Mouse (Mus musculus): Measurements from ENCODE around the gene Pacs1.
A peak's percentile ranks its signal among the peaks of the same experiment; 100 is the strongest.
"Not testable (repeated sequence)": the region's sequence is repeated elsewhere in the genome, so short reads cannot be mapped to it uniquely, and the experiment has no call there.

The Pacs1 gene

DNA sequence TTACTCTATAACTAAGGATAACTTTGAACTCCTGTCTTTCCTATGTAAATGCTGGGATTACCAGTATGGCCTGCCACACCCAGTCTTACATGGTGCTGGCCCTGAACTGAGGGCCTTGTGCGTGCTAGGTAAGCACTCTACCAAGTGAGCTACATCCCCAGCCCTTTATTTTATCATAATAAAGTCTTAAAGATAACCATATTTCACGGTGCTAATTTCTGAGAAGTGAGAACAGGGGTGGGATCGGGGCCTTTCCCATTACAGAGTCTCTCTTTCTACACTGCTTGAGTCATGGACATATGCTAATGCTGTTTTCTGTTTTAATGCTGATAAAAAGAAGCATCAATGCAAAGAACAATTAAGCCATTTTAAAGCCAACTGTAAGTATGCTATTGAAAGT is 4.0 kb downstream of the Pacs1 start:
- DNase-seq (ENCODE audit: extremely low read depth, low read depth), result peak; percentile 50

DNA sequence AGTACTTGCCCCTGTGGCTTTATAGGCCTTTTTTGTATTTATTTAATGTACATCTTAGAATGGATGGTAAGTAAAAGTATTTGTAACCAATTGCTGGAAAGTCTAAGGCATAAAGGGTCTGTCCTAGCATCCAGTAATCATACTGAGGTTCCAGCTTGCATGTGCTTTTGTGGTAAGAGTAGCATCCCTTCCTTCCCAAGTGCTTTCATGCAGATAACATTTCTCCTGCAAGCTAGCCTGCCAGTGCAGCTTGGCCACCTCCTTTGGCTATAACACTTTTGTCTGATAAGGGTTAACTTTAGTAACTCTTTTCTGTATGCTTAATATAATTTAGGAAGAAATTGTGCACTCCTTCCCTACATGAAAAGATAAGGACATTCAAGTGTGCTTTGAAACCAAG is 4.9 kb downstream of the Pacs1 start:
- DNase-seq (ENCODE audit: extremely low read depth, low read depth), result peak; percentile 81

DNA sequence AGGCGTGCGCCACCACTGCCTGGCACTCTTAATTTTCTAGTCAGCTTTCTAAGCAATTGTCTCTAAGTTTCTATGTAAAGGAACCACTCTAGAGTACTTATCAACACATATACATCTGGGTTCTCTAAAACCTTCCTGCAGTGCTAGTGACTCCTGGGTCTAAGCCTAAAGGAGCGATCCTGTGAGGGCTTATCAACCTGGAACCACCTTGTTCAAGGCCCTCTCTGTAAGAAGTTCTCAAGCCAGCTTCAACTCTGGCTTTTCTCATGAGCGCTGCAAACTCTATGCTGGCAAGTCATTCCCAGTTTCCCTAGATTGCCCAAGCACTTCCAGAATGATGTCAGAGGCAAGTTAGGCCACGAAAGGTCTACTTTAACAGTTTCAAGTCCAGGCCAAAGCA is 5.9 kb downstream of the Pacs1 start:
- DNase-seq (ENCODE audit: extremely low read depth, low read depth), result peak; percentile 94

DNA sequence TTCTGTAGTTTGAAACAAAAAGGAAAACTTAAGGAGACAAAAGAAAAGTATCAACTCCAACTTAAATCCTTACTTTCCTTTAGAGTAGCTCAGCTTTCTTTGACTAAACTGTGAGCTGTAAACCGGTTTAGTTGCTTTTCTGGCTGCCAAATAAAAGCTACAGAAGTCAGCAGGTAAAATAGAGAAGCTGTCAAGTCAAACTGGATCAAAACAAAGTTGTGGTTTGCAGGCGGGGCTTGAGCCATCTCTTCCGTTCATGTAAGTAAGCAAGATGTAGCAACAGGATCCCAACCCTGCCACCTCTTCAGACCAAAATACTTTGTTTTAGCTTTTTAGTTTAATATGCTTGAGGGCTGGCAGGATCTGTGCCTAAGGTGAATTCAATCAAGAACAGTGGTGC is 15.8 kb downstream of the Pacs1 start:
- DNase-seq (ENCODE audit: extremely low read depth, low read depth), result peak; percentile 60

DNA sequence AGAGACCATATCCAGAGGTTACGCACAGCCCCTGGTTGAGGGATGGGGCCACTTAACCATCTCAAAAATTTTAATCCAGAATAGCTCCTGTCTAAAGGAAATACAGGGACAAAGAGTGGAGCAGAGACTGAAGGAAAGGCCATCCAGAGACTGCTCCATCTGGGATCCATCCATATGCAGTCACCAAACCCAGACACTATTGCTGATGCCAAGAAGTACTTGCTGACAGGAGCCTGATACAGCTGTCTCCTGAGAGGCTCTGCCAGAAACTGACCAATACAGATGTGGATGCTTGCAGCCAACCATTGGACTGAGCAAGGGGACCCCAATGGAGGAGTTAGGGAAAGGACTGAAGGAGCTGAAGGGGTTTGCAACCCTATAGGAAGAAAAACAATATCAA is 35.9 kb downstream of the Pacs1 start:
- DNase-seq (ENCODE audit: extremely low read depth, low read depth), result not testable (repeated sequence)

DNA sequence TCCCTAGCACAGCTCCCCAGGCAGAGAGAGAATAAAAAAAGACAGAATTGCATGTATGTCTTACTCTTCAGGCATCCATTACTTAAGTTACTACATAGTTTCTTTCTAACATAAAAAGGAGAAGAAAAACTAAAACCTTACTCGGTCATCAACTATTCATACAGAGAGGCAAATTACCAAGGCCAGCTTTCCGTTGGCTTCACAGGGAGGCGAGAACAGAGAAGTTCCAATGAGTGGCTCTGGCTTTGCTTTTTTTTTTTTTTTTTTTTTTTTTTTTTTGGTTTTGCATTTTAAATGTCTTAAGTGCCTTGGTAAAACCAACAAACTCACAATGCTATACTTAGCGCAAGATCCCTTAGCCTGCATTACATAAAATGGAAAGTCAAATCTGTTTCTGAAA is 40.2 kb downstream of the Pacs1 start:
- no peak for DNase-seq (ENCODE audit: extremely low read depth, low read depth)

DNA sequence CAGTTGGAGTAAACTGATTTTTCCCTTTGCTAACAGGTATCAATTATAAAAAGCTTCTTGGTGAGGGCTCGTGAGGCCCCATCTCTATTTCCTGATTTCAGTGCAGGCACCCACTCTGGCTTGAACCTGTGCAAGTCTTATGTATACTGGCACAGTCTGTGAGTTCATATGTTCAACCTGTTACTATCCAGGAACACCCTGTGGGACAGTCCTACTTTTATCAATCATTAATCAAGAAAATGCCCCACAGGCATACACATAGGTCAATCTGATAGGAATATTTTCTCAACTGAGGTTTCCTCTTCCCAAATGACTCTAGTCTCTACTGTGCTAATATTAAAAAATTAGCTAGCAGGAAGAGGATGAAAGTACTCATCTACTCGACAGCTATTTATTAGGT is 42.8 kb downstream of the Pacs1 start:
- DNase-seq (ENCODE audit: extremely low read depth, low read depth), result no peak

DNA sequence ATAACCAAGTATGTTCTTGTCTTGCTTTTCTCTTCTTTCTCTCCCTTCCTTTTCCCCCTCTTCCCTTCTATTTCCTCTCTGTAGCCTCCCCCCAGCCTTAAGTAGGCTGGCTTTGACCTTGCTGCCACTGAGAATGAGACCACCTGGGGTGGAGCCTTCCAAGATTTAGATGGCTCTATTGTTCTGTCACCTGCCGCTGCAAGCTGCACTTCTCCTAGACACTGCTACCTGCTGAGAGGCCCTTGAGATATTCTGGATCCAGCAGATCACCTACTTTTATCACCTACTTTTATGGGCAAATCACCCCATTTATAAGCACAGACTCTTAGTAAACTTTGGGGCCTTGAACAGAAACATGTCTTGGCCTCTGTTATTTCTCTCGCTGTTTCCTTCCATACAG is 48.3 kb downstream of the Pacs1 start:
- no peak for DNase-seq (ENCODE audit: extremely low read depth, low read depth)

DNA sequence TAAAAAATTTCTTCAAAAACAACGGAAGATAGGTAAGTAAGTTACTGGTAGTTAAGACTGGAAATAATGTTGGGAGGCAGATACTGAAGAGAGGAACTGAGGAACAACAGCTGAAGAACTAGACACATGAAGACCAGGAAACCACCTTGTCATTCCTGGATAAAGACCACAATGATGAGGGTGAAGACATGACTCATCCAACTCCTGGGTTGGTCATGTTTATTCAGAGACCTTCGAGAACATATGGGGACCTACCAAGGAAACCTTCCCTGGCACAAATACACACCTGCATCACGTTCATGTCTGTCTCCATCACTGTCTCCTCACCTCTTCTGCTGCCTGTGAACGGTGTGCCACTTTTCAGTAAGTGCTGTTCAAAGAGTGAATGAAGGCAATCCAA is 48.8 kb downstream of the Pacs1 start:
- DNase-seq (ENCODE audit: extremely low read depth, low read depth), result no peak

DNA sequence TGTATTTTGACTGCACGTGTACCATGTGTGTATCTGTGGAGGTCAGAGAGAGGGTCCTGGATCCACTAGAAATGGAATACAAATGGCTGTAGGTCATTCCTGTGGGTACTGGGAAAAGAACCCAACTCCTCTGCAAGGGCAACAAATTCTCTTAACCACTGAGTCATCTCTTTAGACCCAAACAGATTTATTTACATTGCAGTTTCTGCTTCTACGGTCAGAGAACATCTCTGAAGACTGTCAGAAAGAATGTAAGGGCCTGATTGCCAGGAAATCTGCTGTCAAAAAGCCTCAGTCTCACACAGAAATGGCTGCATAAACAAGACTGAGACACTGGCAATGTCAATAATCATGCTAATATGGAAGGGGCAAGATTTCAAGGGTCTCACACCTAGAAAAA is 51.0 kb downstream of the Pacs1 start:
- no peak for DNase-seq (ENCODE audit: extremely low read depth, low read depth)

DNA sequence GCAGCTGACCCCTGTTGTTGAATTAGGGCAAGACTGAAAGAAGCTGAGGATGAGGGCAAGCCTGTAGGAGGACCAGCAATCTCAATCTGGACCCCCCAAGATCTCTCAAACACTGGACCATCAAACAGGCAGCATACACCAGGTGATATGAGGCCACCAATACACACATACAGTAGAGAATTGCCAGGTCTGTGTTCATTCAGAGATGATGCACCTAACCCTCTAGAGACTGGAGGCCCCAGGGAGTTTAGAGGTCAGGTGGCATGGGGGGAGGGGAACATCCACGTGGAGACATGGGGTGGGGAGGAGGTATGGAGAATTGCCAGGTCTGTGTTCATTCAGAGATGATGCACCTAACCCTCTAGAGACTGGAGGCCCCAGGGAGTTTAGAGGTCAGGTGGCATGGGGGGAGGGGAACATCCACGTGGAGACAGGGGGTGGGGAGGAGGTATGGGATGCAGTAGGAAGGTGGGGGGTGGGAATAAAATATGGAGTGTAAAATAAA is 51.6 kb downstream of the Pacs1 start:
- not testable (repeated sequence) for DNase-seq (ENCODE audit: extremely low read depth, low read depth)

DNA sequence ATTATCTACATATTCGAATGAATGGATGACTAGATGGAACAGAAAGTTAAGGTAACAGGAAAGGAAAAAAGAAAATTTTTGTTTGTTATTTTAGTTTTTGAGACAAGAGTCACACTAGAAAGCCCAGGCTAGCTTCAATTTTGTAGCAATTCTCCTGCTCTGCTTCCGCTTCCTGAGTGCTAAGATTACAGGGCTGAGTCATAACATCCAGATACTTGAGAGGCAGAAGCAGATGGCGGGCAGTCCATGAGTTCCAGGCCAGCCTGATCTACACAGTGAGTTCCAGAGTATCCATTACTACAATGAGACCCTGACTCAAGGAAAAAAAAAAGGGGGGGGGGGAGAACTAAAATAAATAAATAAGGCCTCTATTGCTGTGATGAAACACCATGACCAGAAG is 52.5 kb downstream of the Pacs1 start:
- DNase-seq (ENCODE audit: extremely low read depth, low read depth), result no peak

DNA sequence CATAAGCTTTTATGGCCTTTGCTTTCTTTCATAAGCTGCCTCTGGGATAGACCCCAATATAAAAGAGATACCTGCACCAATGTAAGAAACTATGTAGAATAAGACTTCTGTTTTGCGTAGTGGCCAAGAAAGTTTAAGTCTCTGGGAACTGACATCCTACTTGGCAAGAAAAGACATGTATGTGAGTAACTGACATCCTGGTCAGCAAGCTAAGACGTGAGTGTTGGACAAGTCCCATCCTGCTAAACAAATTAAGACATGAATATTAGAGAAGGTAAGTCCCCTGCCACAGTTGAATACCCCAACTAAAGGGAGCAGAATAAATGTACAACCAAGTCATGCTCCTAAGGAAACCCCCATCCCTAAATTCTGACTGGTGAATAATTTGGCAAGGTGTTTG is 71.2 kb downstream of the Pacs1 start:
- DNase-seq (ENCODE audit: extremely low read depth, low read depth), result no peak

DNA sequence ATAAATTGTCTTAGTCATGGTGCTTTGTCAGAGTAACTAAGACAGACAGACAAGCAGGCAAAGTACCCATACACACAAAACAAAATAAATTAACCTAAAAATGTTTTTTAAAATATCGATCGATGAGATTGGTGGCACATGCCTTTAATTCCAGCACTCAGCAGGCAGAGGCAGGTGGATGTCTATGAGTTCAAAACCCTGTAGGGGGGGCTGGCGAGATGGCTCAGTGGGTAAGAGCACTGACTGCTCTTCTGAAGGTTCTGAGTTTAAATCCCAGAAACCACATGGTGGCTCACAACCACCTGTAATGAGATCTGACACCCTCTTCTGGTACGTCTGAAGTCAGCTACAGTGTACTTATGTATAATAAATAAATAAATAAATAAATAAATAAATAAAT is 72.3 kb downstream of the Pacs1 start:
- DNase-seq (ENCODE audit: extremely low read depth, low read depth), result not testable (repeated sequence)

DNA sequence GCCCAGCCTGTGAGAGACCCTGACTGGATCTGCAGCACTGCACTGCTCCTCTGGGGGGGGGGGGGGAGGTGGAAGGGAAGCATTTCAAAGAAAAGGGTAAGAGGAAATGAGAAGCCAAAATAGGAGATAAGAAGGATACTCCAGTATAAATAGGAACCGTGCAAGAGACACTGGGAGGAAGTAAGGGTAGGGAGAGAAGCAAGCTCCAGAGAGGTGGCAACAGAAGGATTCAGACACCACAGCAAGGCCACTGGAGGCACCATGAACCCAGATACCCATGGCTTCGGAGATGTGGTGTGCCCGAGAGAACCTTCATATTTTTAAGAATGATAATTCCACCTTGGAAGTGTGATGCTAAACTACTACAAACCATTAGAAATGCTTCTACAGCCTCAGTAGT is 74.4 kb downstream of the Pacs1 start:
- peak; percentile 58 for DNase-seq (ENCODE audit: extremely low read depth, low read depth)

DNA sequence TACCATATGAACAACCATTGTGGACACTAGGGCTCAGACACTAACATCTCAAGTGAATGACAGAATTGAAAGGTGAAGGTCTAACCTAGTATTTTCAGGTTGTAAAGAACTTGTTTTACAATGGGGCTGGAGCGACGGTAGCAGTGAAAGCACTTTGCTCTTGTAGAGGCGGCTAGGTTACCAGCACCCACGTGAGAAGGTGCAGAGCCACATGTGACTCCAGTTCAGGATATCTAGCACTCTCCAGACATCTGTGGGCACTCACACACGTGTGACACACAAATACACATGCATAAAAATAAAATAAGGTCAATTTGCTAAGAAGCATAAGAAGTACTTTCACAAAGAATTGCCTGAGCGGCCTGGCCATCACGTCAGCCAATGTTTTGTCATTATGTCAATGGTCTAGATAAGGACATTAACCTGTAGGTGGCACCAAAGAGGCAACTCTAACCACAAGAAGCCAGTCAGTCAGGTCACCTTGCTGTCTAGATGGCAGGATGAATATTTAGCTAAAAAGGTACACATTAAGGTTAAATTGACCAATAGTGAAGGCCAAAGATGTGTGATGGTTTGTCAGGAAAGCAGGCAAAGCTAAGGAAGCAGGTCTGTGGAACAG is 77.4 kb downstream of the Pacs1 start:
- DNase-seq (ENCODE audit: extremely low read depth, low read depth), result peak; percentile 50

DNA sequence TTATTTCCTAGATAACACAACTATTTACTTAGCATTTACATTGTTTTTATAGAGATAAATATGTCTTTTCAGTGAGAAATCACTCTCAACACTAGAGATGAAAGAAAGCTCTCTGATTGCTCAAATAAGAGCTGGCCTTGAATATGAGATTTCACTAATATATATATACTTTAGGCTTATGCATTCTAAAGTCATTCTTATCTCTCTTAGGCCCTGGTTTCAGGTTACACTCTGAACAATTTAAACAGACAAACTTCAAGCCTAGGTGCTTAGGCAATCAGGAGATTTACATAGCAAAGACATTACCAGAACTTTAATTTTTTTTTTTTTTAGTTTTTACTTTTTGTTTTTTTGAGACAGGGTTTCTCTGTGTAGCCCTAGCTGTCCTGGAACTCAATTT is 80.5 kb downstream of the Pacs1 start:
- no peak for DNase-seq (ENCODE audit: extremely low read depth, low read depth)

DNA sequence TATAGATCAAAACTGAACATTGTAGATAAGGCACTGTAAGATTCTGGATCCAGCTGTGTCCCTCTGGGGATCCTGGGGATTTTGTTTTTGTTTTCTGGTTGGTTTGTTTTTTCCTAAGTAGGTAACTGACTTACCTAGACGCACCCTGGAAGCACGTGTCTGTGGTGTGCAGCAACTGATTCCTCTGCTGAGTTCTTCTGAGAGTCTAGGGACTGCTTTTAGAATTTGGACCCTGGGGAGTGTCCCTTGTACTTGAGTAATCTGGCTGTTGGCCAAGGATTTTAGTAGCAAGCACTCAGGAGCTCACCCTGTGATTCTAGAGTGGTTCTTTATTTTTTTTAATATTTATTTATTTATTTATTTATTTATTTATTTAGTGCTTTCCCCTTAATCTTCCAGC is 85.5 kb downstream of the Pacs1 start:
- DNase-seq (ENCODE audit: extremely low read depth, low read depth), result no peak

DNA sequence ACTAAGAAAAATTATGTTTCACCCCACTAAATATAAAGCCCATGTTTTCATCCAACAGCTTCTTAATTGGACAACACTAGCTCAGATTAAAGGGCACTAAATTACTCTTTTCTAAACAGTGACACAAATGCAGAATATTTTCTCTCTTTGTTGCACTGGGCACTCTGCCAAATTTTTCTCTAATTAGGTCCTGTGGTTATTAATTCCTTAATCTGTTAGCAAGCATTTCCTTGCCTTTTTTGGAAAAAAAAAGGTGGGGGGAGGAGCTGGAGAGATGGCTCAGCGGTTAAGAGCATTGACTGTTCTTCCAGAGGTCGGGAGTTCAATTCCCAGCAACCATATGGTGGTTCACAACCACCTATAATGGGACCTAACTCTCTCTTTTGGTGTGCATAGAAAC is 91.0 kb downstream of the Pacs1 start:
- no peak for DNase-seq (ENCODE audit: extremely low read depth, low read depth)

DNA sequence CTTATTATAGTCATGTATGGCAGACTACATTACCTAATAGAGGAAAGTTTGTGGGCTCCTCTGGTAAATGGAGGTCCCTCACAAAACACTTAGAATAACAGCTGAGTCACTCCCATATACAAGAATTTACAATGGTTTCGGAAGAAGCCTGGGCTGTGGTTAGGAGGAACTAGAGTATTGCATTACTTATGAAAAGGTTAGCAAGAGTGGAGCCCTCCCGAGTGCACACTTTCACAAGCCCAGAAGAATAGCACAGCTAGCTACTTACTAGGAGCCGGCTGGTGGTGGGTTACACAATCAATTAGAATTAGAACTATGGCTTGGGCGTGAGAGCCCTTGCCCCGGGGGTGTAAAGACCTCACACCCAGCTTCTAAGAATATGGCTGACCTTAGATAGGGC is 94.3 kb downstream of the Pacs1 start:
- DNase-seq (ENCODE audit: extremely low read depth, low read depth), result no peak

DNA sequence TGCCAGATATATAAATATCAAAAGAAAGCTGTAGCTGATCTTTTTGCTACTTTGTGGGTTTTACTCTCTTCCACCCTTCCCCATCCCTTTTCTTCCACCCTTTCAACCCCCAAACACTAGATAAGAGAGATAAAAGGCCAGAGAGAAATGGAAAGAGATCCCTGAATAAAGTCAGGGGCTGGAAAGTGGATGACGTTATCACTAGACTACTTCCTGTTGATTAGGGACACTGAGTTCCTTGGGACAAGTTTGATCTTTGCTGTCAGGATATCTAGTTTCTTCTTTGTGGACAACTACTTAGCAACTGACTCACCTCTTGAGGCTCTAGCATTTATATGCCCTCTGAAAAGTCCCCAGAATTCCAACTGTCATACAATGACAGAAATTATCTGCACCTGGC is 102.5 kb downstream of the Pacs1 start:
- DNase-seq (ENCODE audit: extremely low read depth, low read depth), result no peak

DNA sequence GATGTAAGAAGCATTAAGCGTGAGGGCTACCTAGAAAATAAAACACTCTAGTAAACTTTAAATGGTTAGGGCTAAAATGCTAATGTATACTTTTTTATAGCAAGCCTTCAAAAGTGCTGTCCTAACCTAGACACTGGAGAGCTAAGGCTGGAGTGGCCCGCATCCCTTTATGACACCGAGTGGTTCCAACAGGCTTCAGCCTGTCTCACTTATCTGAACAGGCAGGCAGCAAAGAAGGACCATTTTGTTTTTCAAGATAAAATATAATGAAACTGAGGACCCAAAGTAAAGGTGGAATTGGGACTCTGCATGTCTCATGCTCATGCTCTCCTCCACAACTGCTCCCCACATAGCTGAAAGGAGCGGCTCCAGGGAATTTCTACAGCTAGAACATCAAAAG is 105.4 kb downstream of the Pacs1 start:
- no peak for DNase-seq (ENCODE audit: extremely low read depth, low read depth)

DNA sequence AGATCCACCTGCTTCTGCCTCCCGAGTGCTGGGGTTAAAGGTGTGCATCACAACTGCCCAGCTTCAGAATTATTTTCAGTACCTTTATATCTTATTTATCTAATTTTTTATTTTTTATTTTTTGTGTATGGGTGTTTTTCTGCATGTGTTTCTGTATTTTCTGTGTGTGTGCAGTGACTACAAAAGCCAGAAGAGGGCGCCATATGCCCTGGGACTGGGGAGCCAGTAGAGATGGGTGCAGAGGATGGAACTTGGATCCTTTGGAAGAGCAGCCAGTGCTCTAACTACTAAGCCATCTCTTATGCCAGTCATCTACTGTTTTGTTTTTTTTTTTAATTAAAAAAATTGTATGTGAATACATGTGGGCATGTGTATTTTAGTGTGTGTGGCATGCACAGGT is 108.5 kb downstream of the Pacs1 start:
- peak; percentile 17 for DNase-seq (ENCODE audit: extremely low read depth, low read depth)

DNA sequence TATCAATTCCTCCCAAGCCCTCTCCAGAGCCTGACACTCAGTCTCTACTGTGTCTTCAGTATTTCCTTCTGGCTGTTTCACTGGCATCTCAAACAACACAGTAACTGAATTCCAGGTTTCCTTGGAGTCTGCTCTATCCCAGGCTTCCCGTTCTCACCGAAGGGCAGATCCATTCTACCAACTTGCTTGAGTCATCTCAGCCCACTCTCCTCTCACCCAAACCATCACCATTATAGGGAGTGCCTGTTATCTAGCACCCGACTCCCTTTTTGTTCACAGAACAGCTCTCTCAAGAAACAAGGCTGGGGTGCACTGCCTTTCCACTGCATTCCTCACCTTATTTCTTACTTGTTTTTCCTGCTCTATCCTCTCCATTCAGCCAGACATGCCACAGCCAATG is 111.0 kb downstream of the Pacs1 start:
- no peak for DNase-seq (ENCODE audit: extremely low read depth, low read depth)
